Comparison of ENCODE assay signal across 9 mouse cellular contexts in genomic region chr5:21865346-21866107, GRCm38 (mm10). TPM values are rescaled to one million over a fixed set of nuclear protein-coding genes. Genes with fewer than 3 reads are reported as not detected.
DNase-seq lines count a peak whose midpoint lies in the region; ATAC-seq lines count a peak whose summit lies in the region.
"Had no signal": no experiment of that assay in that cellular context is flagged by ENCODE, and none has a peak within 500 bp of the region (broad histone marks: within the 10 kb centered on the region; RNA-seq: fewer than 3 reads in every experiment).

Gene Slc26a5 (minus strand): TSS chr5:21865604.

- WGBS in heart, embryonic 14.5 days, result under 1% methylated on average over 29 of the region's 29 CpGs
- under 1% methylated on average over 29 of the region's 29 CpGs for WGBS in forebrain, embryonic 14.5 days
- 2% methylated on average over 29 of the region's 29 CpGs for WGBS in limb, embryonic 15.5 days
- under 1% methylated on average over 29 of the region's 29 CpGs for WGBS in neural tube, embryonic 12.5 days

- no peaks in the 10 kb centered on the region for H3K9me3 ChIP-seq in heart, embryonic 14.5 days (ENCODE audit: control insufficient read depth, low read length)
- H3K9me3 ChIP-seq in forebrain, embryonic 14.5 days (replicated peaks; ENCODE audit: control insufficient read depth, low read length), result no peaks in the 10 kb centered on the region
- no peaks in the 10 kb centered on the region for H3K9me3 ChIP-seq in limb, embryonic 15.5 days
- H3K9me3 ChIP-seq in neural tube, embryonic 12.5 days, result no peaks in the 10 kb centered on the region

- H3K9ac ChIP-seq in heart, embryonic 14.5 days (ENCODE audit: low read length), result no peak within 1 kb of the TSS
- peak within 1 kb of the TSS; percentile 45; the same call in 1 of the 2 replicates for H3K9ac ChIP-seq in forebrain, embryonic 14.5 days (ENCODE audit: low read length)
- no peak within 1 kb of the TSS for H3K9ac ChIP-seq in limb, embryonic 15.5 days
- no peak within 1 kb of the TSS for H3K9ac ChIP-seq in neural tube, embryonic 12.5 days

- peak within 1 kb of the TSS; percentile 8 to 23; a peak in 3 of 4 replicates for H3K4me3 ChIP-seq in heart, embryonic 14.5 days (ENCODE audit: control insufficient read depth in 1 of 2, insufficient read depth in 1 of 2, low read depth in 1 of 2, low read length in 2 of 2)
- peak within 1 kb of the TSS; percentile 21 for H3K4me3 ChIP-seq in forebrain, embryonic 14.5 days (ENCODE audit: low read depth, low read length)
- peak within 1 kb of the TSS; percentile 19 for H3K4me3 ChIP-seq in limb, embryonic 15.5 days
- H3K4me3 ChIP-seq in neural tube, embryonic 12.5 days, result peak within 1 kb of the TSS; percentile 20; the same call in 1 of the 2 replicates

- H3K27me3 ChIP-seq in heart, embryonic 14.5 days (ENCODE audit: control insufficient read depth, insufficient read depth, low read length), result peaks cover 12% of the 10 kb centered on the region; the same call in 1 of the 2 replicates
- H3K27me3 ChIP-seq in forebrain, embryonic 14.5 days (replicated peaks; ENCODE audit: control insufficient read depth, insufficient read depth, low read length), result no peaks in the 10 kb centered on the region
- no peaks in the 10 kb centered on the region for H3K27me3 ChIP-seq in limb, embryonic 15.5 days
- peaks cover 9% of the 10 kb centered on the region for H3K27me3 ChIP-seq in neural tube, embryonic 12.5 days (replicated peaks)

- H3K27ac ChIP-seq in heart, embryonic 14.5 days (replicated peaks in 1 of 2; ENCODE audit: control insufficient read depth in 1 of 2, insufficient read depth in 1 of 2, low read depth in 2 of 2, low read length in 2 of 2), result no peak within 1 kb of the TSS
- no peak within 1 kb of the TSS for H3K27ac ChIP-seq in forebrain, embryonic 14.5 days (ENCODE audit: low read depth, low read length)
- H3K27ac ChIP-seq in limb, embryonic 15.5 days, result no peak within 1 kb of the TSS
- H3K27ac ChIP-seq in neural tube, embryonic 12.5 days, result no peak within 1 kb of the TSS

- peak within 1 kb of the TSS; percentile 60 for H3K4me2 ChIP-seq in heart, embryonic 14.5 days (ENCODE audit: low read length)
- peak within 1 kb of the TSS; percentile 56 for H3K4me2 ChIP-seq in forebrain, embryonic 14.5 days (ENCODE audit: low read length)
- H3K4me2 ChIP-seq in limb, embryonic 15.5 days, result peak within 1 kb of the TSS; percentile 44
- peak within 1 kb of the TSS; percentile 63 for H3K4me2 ChIP-seq in neural tube, embryonic 12.5 days (replicated peaks)

- peaks cover 2 to 3% of the 10 kb centered on the region in 2 experiments; a peak in 1 of 4 replicates for H3K4me1 ChIP-seq in heart, embryonic 14.5 days (ENCODE audit: control insufficient read depth in 2 of 2, insufficient read depth in 2 of 2, low read length in 2 of 2)
- H3K4me1 ChIP-seq in forebrain, embryonic 14.5 days (ENCODE audit: control insufficient read depth, insufficient read depth, low read length), result peaks cover 5% of the 10 kb centered on the region; the same call in 1 of the 2 replicates
- H3K4me1 ChIP-seq in limb, embryonic 15.5 days, result peaks cover 7% of the 10 kb centered on the region
- peaks cover 9% of the 10 kb centered on the region for H3K4me1 ChIP-seq in neural tube, embryonic 12.5 days

- H3K36me3 ChIP-seq in heart, embryonic 14.5 days (ENCODE audit: control insufficient read depth, insufficient read depth, low read length), result no peaks in the 10 kb centered on the region
- no peaks in the 10 kb centered on the region for H3K36me3 ChIP-seq in forebrain, embryonic 14.5 days (ENCODE audit: control insufficient read depth, insufficient read depth, low read length)
- no peaks in the 10 kb centered on the region for H3K36me3 ChIP-seq in limb, embryonic 15.5 days
- H3K36me3 ChIP-seq in neural tube, embryonic 12.5 days, result no peaks in the 10 kb centered on the region

- ATAC-seq in heart, embryonic 14.5 days (ENCODE audit: insufficient number of reproducible peaks, insufficient read depth, low FRiP score, low read depth), result 0 out of 2 replicates have a peak, but pooled peaks have one; percentile 21
- ATAC-seq in forebrain, embryonic 14.5 days, result peak; percentile 69
- no peak for ATAC-seq in limb, embryonic 15.5 days (ENCODE audit: insufficient number of reproducible peaks, low FRiP score, low TSS enrichment, low read depth)
- ATAC-seq in neural tube, embryonic 12.5 days (ENCODE audit: low FRiP score, low read depth), result peak; percentile 70
- ATAC-seq: Patski had no signal

- DNase-seq in heart, adult 8-10 months (ENCODE audit: low spot score), result no peak
- DNase-seq in R1 (ENCODE audit: low read depth, low spot score), result peak; percentile 52
- DNase-seq in forebrain, embryonic 14.5 days (ENCODE audit: low spot score), result no peak
- DNase-seq in layer of hippocampus, adult 9-10 months (ENCODE audit: low spot score), result no peak
- no peak for DNase-seq in layer of hippocampus, adult 18-20 months (ENCODE audit: low spot score in 2 of 2)

RNA-seq across cellular contexts. Expression of gene Slc26a5, which starts in this region (rescaled TPM):
- not detected in 2 replicates for polyA plus RNA-seq in heart, embryonic 14.5 days (2014; fragmentation: Nextera tagmentation; extraction: Ambion mirVana)
- not detected for total RNA-seq in heart, adult 8-10 months (2022)
- 0.17 TPM in 1 of 2 replicates, not detected in the other for polyA plus RNA-seq in forebrain, embryonic 14.5 days (2014; fragmentation: Nextera tagmentation; extraction: Ambion mirVana)
- polyA plus RNA-seq in limb, embryonic 15.5 days (2015; fragmentation: Nextera tagmentation; extraction: Ambion mirVana), result 0.06 TPM in 1 of 2 replicates, not detected in the other
- polyA plus RNA-seq in neural tube, embryonic 12.5 days (2016; fragmentation: Nextera tagmentation; extraction: Ambion mirVana), result not detected in 2 replicates
- total RNA-seq in layer of hippocampus, adult 18-20 months (2021), result under 1 TPM; 0.15 to 0.17 TPM
- polyA plus RNA-seq: Patski had no signal

Comparison
In these comparisons a context has a peak if more than half of its experiments do, and no peak if none do; other contexts are left out.
1. Peak in ATAC-seq, H3K4me3 ChIP-seq and H3K4me2 ChIP-seq in heart, embryonic 14.5 days; RNA of the gene not detected or under 1 TPM.
2. Peak in ATAC-seq, H3K4me3 ChIP-seq, H3K9ac ChIP-seq and H3K4me2 ChIP-seq in forebrain, embryonic 14.5 days; RNA of the gene not detected or under 1 TPM.
3. Peak in ATAC-seq, H3K4me3 ChIP-seq and H3K4me2 ChIP-seq in neural tube, embryonic 12.5 days; RNA of the gene not detected or under 1 TPM.